Mouse (Mus musculus): ENCODE data around the gene Rbm38. TPM values are rescaled to one million over a fixed set of nuclear protein-coding genes. Genes with fewer than 3 reads are reported as not detected.

Gene Rbm38
- polyA plus RNA-seq, 1 experiment from 2014 or later: 116 TPM

DNA sequence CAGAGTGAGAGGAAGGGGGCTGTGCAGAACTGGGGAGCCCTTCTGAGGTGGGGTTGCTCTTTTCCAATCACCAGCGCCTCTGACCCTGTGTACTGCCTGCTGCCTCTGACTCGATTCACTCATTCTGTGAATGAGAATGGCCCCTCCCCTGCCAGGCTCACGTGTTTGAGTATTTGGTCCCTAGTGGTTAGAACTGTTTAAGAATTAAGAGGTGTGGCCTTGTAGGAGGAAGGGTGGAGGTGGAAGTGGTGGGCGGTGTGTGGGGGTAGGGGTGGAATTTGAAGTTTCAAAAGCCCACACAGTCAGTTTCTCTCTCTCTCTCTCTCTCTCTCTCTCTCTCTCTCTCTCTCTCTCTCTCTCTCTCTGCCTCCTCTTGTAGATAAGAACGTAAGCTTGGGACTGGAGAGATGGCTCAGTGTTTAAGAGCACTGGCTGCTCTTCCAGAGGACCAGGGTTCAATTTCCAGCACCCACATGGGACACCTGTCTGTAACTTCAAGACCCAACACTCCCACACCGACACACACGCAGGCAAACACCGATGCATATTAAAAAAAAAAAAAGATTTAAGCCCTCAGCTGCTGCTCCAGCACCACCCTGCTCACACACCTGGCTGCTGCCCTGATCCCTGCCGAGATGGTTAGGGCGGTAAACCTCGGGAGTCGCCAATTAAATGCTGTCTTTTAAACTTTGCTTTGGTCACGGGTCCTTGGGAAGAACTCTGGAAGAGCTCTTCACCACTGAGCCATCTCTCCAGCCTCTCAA is 63.6 kb downstream of the Rbm38 start:
- ATAC-seq (ENCODE audit: extremely low read depth, insufficient number of reproducible peaks, low FRiP score, low TSS enrichment): peak; percentile 22; the same call in 1 of the 2 replicates

More for the DNA sequence above, 63.6 kb downstream of the Rbm38 start:
- peaks cover 58% of the 10 kb centered on the region for H3K4me1 ChIP-seq
- WGBS: 18% methylated on average over 13 of the region's 13 CpGs
- H3K9ac ChIP-seq: peak overlapping the region; percentile 72
- no peaks in the 10 kb centered on the region; the same call in 1 of the 2 replicates for H3K9me3 ChIP-seq
- peak overlapping the region; percentile 5; the same call in 1 of the 2 replicates for H3K4me3 ChIP-seq
- no peaks in the 10 kb centered on the region for H3K36me3 ChIP-seq
- peak overlapping the region; percentile 51 for H3K4me2 ChIP-seq
- H3K27ac ChIP-seq (replicated peaks): peak overlapping the region; percentile 77
- H3K27me3 ChIP-seq (replicated peaks): no peaks in the 10 kb centered on the region

Other genes starting within 250 kb of the Rbm38 start
- gene Bmp7, start 80.2 kb upstream of the Rbm38 start, polyA plus RNA-seq (2015; fragmentation: Nextera tagmentation; extraction: Ambion mirVana): 40.3 and 46.5 TPM in 2 replicates
- 0.11 and 0.23 TPM in 2 replicates for gene Spo11, start 42.8 kb upstream of the Rbm38 start, polyA plus RNA-seq (2015; fragmentation: Nextera tagmentation; extraction: Ambion mirVana)
- gene Rae1, start 20.4 kb upstream of the Rbm38 start, polyA plus RNA-seq (2015; fragmentation: Nextera tagmentation; extraction: Ambion mirVana): 94.7 and 106 TPM in 2 replicates
- gene Ctcfl, start 99.0 kb downstream of the Rbm38 start, polyA plus RNA-seq (2015; fragmentation: Nextera tagmentation; extraction: Ambion mirVana): 0.70 and 0.84 TPM in 2 replicates
- 0.05 and 0.08 TPM in 2 replicates for gene Pck1, start 132.6 kb downstream of the Rbm38 start, polyA plus RNA-seq (2015; fragmentation: Nextera tagmentation; extraction: Ambion mirVana)
- gene Zbp1, start 198.4 kb downstream of the Rbm38 start, polyA plus RNA-seq (2015; fragmentation: Nextera tagmentation; extraction: Ambion mirVana): 0.33 and 0.57 TPM in 2 replicates

All from heart, embryonic 13.5 days (tissue).